In genomic region chr11:34348287-34348918, GRCm38 (mm10) we compare ENCODE assay signal across 8 mouse cellular contexts. TPM values are rescaled to one million over a fixed set of nuclear protein-coding genes. Genes with fewer than 3 reads are reported as not detected.
DNase-seq lines count a peak whose midpoint lies in the region; ATAC-seq lines count a peak whose summit lies in the region.

No protein-coding gene starts in this region.

- peak; percentile 64 for DNase-seq in layer of hippocampus, adult 11-12 months (ENCODE audit: low spot score)
- no peak for DNase-seq in layer of hippocampus, adult 9-10 months (ENCODE audit: low spot score)
- DNase-seq in cerebellum, adult 11 months, result peak; percentile 4
- peak; percentile 22 to 30 for DNase-seq in frontal cortex, postnatal 25 days (ENCODE audit: low spot score in 2 of 2)
- peak; percentile 65 to 74 for DNase-seq in layer of hippocampus, postnatal 36 days
- DNase-seq in ovary, postnatal 14 days (ENCODE audit: low spot score), result peak; percentile 15
- no peak for DNase-seq in embryo, embryonic 9.5 days (ENCODE audit: extremely low spot score)

- no peak for ATAC-seq in erythroblast, adult 5-6 weeks (replicated peaks; ENCODE audit: low FRiP score, poor library complexity, severe bottlenecking)

RNA-seq across cellular contexts. Expression of gene Fam196b, which starts 33.8 kb away (rescaled TPM):
- under 1 TPM; 0.78 to 0.97 TPM for total RNA-seq in layer of hippocampus, postnatal 36 days (2021)
- not detected in 2 replicates for total RNA-seq in erythroblast, adult 5-6 weeks (2015; ENCODE audit: low replicate concordance)
- 0.14 TPM in 1 of 2 replicates, not detected in the other for total RNA-seq in erythroblast, adult 5-6 weeks (2017; ENCODE audit: low replicate concordance)

Comparison
In these comparisons a context has a peak if more than half of its experiments do, and no peak if none do; other contexts are left out.
1. DNase-seq: peak in layer of hippocampus, adult 11-12 months (single experiment), cerebellum, adult 11 months (single experiment), frontal cortex, postnatal 25 days (2 of 2), layer of hippocampus, postnatal 36 days (2 of 2) and ovary, postnatal 14 days (single experiment); none in layer of hippocampus, adult 9-10 months (single experiment) and embryo, embryonic 9.5 days (single experiment).